Mouse (Mus musculus) cortical plate, adult 2 months (tissue): ENCODE results near the gene Slc38a1. TPM values are rescaled to one million over a fixed set of nuclear protein-coding genes. Genes with fewer than 3 reads are reported as not detected.
A peak's percentile ranks its signal among the peaks of the same experiment; 100 is the strongest.

Source experiments
- H3K27ac ChIP-seq: fragments of 200-500 bp; 2 replicates; pipeline ENCODE4 v1.5.1; 2012; ENCODE audit warnings: low read length, control low read depth, inconsistent platforms; ENCODE audit not compliant: insufficient read depth
- H3K4me1 ChIP-seq: fragments of 200-500 bp; 2 replicates; pipeline ENCODE4 v1.6.1; 2011; ENCODE audit warnings: low read length; ENCODE audit not compliant: control insufficient read depth, insufficient read depth
- H3K4me3 ChIP-seq: fragments of 200-500 bp; 2 replicates; pipeline ENCODE4 v1.5.1; 2011; ENCODE audit warnings: mild to moderate bottlenecking, low read length, control low read depth; ENCODE audit not compliant: insufficient read depth
- CTCF ChIP-seq: fragments of 200-500 bp; IDR thresholded peaks from 2 replicates; pipeline ENCODE4 v1.5.1; 2011; ENCODE audit warnings: mild to moderate bottlenecking, control low read depth, low read length; ENCODE audit not compliant: insufficient read depth; ENCODE audit errors: extremely low read depth
- POLR2A ChIP-seq: fragments of 200-500 bp; IDR thresholded peaks from 2 replicates; pipeline ENCODE4 v1.6.1; 2011; ENCODE audit warnings: mild to moderate bottlenecking, low read length, control low read depth; ENCODE audit not compliant: insufficient read depth; ENCODE audit errors: extremely low read depth
- polyA plus RNA-seq: library from polyadenylated mRNA; depleted of rRNA; stranded (reverse); fragments of >200 nt; gene quantifications from 2 replicates; pipeline ENCODE4 v1.2.3, GENCODE M21; 2012; rRNA removed

Slc38a1 gene
- polyA plus RNA-seq, 1 experiment = 57.3 TPM

DNA sequence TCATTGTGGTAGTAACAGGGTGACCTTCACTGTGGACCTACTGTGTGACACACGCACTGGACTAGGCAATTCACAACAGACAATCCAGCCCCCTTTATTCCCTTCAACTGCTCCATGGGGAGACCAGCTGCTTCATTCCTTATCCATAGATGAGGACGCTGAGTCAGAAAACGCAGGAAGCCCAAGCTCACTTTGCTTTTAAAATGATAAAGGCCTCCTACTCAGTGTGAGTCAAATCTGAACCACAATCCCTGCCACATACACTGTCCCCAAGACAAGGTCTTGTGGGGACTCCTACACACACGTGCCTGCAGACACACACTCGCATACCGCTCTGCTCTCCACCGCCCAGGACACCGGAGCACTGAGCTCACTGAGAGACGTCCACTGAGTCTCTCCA, 94.3 kb downstream of the Slc38a1 start:
- no peaks in the 10 kb centered on the region for H3K4me1 ChIP-seq
- H3K4me3 ChIP-seq = no peak overlapping the region
- H3K27ac ChIP-seq = no peak overlapping the region
- TF ChIP-seq POLR2A = no peak
- no peak for TF ChIP-seq CTCF

DNA sequence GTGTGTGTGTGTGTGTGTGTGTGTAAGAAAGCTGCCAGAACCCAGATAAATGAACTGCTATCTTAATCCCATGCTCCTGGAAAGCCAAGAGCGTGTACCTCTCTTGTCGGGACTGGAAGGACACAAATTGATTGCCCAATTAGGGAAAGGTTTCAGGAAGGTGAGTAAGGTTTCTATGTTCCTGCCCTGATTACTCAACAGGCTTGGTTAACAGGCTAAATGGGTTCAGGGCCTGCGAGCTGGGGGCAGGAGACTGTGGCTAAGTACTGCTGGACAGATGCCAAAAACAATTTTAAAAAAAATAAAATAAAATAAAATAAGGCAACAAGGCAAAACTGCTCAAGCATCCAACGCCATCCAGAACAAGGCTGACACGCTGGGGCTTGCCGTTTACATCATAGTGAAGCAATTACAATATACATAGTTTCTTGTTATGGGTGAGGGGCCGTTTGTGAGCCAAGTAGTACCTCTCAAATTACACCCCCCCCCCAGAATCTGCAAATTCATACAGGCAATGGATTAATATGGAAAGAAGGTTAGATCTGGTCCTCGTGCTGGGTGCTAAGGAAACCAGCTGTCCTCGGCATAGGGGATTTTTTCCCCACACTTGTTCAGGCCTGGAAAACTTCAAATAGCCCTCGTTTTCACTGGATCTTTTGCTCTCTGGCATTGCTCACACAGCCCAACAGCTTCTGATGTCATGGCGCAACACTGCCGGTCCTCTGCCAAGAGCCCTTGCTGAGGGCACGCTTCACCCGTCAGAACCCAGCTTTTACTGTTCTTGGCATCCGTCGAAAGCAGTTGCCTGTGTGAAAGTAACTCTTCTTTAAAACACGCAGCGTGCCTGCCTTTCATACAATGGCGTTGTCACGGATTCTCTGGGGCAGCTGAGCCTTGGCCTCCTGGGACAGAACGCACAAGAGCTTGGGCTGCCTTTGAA, 95.2 kb downstream of the Slc38a1 start:
- H3K27ac ChIP-seq = no peak overlapping the region
- TF ChIP-seq POLR2A (no peak), CTCF (no peak)
- no peaks in the 10 kb centered on the region for H3K4me1 ChIP-seq
- no peak overlapping the region for H3K4me3 ChIP-seq

DNA sequence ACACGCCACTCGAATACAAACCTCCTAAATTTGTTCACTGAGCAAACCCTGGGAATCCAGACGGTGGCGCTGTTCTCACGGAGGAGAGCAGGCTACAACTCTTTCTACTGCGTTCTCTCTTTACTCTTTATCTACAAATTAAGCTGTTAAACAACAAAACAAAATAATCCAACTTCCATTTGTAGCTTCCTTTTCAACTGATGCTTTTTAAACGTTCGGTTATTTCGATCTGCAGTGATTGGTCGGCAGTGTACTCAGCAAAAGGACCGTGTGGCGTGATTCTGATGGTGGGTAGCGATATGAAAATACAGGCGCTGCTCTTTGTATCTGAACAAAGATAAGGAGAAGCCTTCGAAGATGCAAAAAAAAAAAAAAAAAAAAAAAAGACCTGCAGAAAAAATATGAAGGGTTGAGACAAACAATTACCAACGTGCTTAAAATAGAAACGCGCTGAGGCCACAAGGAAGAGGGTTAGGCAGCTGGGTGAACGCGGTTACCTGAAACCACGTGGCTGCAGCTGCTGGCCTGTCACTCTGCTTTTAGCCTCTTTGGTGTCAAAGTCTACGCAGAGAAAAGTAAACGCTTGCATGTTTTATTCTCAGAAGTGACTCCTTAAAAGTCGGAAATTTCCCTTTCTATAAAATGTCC, 99.4 kb downstream of the Slc38a1 start:
- no peak overlapping the region for H3K27ac ChIP-seq
- H3K4me3 ChIP-seq = peak overlapping the region; percentile 42
- TF ChIP-seq CTCF (peak; percentile 78), POLR2A (no peak)
- no peaks in the 10 kb centered on the region for H3K4me1 ChIP-seq

DNA sequence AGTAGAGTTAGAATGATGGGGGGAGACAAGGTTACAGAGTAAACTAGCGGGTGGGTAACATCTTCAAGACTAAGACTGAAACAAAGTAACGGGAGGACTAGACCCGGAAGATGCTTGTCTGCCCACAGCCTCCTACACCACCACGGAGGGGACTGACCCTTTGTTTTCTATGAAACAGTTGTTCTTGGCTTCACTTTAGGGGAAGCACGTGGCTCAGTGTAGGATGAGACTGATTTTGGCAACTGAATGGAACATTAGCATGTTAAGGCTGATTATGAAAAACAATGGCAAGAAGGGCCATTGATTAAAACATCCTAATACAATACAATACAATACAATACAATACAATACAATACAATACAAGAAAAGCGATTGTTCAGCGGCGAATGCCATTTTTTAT, 100.6 kb downstream of the Slc38a1 start:
- Histone ChIP-seq H3K27ac (peak overlapping the region; percentile 91), H3K4me3 (no peak overlapping the region), H3K4me1 (no peaks in the 10 kb centered on the region)
- no peak for TF ChIP-seq CTCF

DNA sequence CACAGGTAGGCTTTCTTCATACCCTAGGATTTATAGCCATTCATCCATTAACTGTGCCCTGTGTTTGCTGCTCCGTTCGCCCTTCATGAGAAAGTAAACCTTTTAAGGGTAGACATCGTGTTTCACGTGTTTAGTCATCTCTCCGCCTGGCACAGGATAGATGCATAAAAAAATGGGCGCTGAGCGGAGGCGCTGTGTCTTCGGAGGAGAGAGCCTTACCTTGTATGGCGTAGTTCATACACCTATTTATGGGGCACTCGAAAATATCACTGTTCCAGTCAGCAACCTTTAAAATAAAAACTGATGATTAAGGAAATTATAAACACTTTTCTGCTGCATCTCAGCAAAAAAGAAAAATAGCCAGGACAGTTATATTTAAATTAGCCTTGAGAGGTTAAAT, 105.4 kb downstream of the Slc38a1 start:
- no peak overlapping the region for H3K4me3 ChIP-seq
- no peak overlapping the region for H3K27ac ChIP-seq
- no peaks in the 10 kb centered on the region for H3K4me1 ChIP-seq
- TF ChIP-seq CTCF (no peak), POLR2A (no peak)

DNA sequence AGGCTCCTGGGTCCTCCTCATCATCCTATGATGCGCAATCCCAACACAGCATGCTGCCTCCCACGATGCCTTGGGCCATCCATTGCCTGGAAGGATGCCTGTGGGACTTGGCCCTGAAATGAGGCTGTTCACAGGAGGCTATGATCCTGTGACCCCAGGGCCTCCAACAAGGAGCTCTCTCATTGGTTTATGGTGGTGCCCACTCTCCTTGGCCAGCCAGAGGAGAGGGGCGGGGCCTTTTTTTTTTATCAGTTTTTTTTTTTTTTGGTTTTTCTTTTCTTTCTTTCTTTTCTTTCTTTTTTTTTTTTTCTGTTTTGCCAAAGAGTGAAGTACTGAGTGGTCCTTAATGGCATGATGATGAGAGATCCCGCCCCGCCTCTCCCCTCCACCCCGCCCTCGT, 106.3 kb downstream of the Slc38a1 start:
- no peaks in the 10 kb centered on the region for H3K4me1 ChIP-seq
- TF ChIP-seq POLR2A = no peak
- no peak for TF ChIP-seq CTCF
- H3K27ac ChIP-seq = no peak overlapping the region
- H3K4me3 ChIP-seq = no peak overlapping the region

DNA sequence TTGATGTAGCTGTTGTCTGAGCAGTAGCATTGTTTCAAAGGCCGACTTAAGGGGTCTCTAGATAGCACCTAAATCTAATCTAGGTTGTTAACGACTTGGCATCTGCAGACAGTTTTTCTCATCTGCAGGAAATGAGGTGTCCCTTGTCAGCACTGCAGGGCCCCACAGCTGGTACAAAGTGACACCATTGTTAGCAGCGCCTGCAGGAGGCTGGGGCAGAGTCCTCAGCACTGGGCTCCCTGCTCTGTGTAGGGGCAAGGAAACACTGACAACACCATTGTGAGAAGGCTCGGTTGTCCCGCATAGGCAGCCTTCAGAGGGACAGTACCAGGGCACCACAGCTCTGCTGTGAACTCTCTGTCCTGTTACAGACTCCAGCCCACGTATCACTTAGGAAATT, 115.0 kb downstream of the Slc38a1 start:
- H3K4me3 ChIP-seq = no peak overlapping the region
- TF ChIP-seq POLR2A = 0 out of 2 replicates have a peak, but pooled peaks have one; percentile 12
- no peak for TF ChIP-seq CTCF
- 0 out of 2 replicates have a peak overlapping the region, but pooled peaks have one; percentile 42 for H3K27ac ChIP-seq
- H3K4me1 ChIP-seq = no peaks in the 10 kb centered on the region; the same call in 1 of the 2 replicates

DNA sequence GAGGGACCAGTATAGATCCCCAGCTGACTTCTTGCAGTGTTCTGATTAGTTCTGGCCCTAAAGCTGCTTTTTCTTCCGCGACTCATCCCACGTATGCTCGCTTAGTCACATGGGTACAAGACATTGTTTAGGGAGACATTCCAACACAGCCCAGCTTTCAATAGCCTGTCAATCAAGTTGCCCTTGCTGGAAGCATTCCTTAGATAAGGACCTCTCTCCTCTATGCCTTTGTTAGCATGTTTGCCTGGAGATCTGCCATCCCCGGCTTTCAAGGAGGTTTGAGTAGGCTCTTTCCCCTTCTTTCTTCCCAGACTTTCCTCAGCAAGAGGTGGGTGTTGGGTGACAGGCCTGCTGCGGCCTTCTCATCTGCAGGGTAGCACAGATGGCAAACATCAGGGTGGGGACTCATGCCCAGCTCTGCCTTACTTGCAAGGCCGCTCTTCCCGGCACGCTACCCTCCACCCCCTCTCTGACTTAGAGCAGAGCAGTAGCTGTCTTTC, 118.4 kb downstream of the Slc38a1 start:
- Histone ChIP-seq H3K4me1 (no peaks in the 10 kb centered on the region; the same call in 1 of the 2 replicates), H3K27ac (0 out of 2 replicates have a peak overlapping the region, but pooled peaks have one; percentile 38), H3K4me3 (no peak overlapping the region)
- TF ChIP-seq POLR2A (no peak), CTCF (no peak)

Other genes starting within 250 kb of the Slc38a1 start
- 26.9 and 28.2 TPM in 2 replicates for gene Scaf11, start 182.1 kb downstream of the Slc38a1 start, polyA plus RNA-seq
- gene Slc38a2, start 56.8 kb upstream of the Slc38a1 start, polyA plus RNA-seq = 52.4 and 58.6 TPM in 2 replicates